Mouse (Mus musculus): Measurements from ENCODE around the gene Procr.
A peak's percentile ranks its signal among the peaks of the same experiment; 100 is the strongest.

Gene Procr

GRCm38 (mm10) chr2:155755746-155756145, 4.8 kb downstream of the Procr start:
- DNase-seq (ENCODE audit: low read depth): peak; percentile 81

GRCm38 (mm10) chr2:155756855-155757566, 6.1 kb downstream of the Procr start:
- DNase-seq (ENCODE audit: low read depth): no peak

GRCm38 (mm10) chr2:155764679-155765418, 13.9 kb downstream of the Procr start:
- DNase-seq (ENCODE audit: low read depth): peak; percentile 87

- DNase-seq (ENCODE audit: low read depth): no peak
Observed at GRCm38 (mm10) chr2:155773664-155774063, 22.7 kb downstream of the Procr start.

GRCm38 (mm10) chr2:155774261-155774926, 23.5 kb downstream of the Procr start:
- DNase-seq (ENCODE audit: low read depth): no peak

GRCm38 (mm10) chr2:155774927-155775684, 24.2 kb downstream of the Procr start, which contains the start of gene Mmp24:
Gene Mmp24, plus strand, starts transcription at chr2:155775342.
- DNase-seq (ENCODE audit: low read depth): no peak

GRCm38 (mm10) chr2:155775685-155776263, 24.9 kb downstream of the Procr start:
- DNase-seq (ENCODE audit: low read depth): peak; percentile 52

- DNase-seq (ENCODE audit: low read depth): no peak
Observed at GRCm38 (mm10) chr2:155776824-155777687, 26.1 kb downstream of the Procr start.

GRCm38 (mm10) chr2:155777688-155777985, 26.7 kb downstream of the Procr start:
- DNase-seq (ENCODE audit: low read depth): no peak

- DNase-seq (ENCODE audit: low read depth): no peak
Observed at GRCm38 (mm10) chr2:155778004-155778403, 27.1 kb downstream of the Procr start.

GRCm38 (mm10) chr2:155779066-155779465, 28.1 kb downstream of the Procr start:
- DNase-seq (ENCODE audit: low read depth): no peak

GRCm38 (mm10) chr2:155779506-155779905, 28.6 kb downstream of the Procr start:
- no peak for DNase-seq (ENCODE audit: low read depth)

- no peak for DNase-seq (ENCODE audit: low read depth)
Observed at GRCm38 (mm10) chr2:155784534-155784933, 33.6 kb downstream of the Procr start.

- DNase-seq (ENCODE audit: low read depth): no peak
Observed at GRCm38 (mm10) chr2:155786905-155787304, 36.0 kb downstream of the Procr start.

- no peak for DNase-seq (ENCODE audit: low read depth)
Observed at GRCm38 (mm10) chr2:155787949-155788931, 37.3 kb downstream of the Procr start.

- DNase-seq (ENCODE audit: low read depth): no peak
Observed at GRCm38 (mm10) chr2:155792899-155793298, 42.0 kb downstream of the Procr start.

- DNase-seq (ENCODE audit: low read depth): no peak
Observed at GRCm38 (mm10) chr2:155794674-155795445, 43.9 kb downstream of the Procr start.

GRCm38 (mm10) chr2:155798613-155799012, 47.7 kb downstream of the Procr start:
- no peak for DNase-seq (ENCODE audit: low read depth)

- DNase-seq (ENCODE audit: low read depth): peak; percentile 65
Observed at GRCm38 (mm10) chr2:155802761-155803160, 51.8 kb downstream of the Procr start.

Measured in induced T-regulatory cell, adult 2 months (primary cell).